In genomic region chr5:23417716-23418115, GRCm38 (mm10) we compare ENCODE assay signal across 7 mouse cellular contexts. TPM values are rescaled to one million over a fixed set of nuclear protein-coding genes. Genes with fewer than 3 reads are reported as not detected.
A peak's percentile ranks its signal among the peaks of the same experiment; 100 is the strongest.
DNase-seq lines count a peak whose midpoint lies in the region; ATAC-seq and TF ChIP-seq lines count a peak whose summit lies in the region.

No protein-coding gene starts in this region.

- no peak for TF ChIP-seq POLR2A in embryonic fibroblast, embryonic 13.5 days (IDR thresholded peaks at IDR 0.05; ENCODE audit: low read depth, low read length)
- no peak for TF ChIP-seq POLR2A in limb, embryonic 14.5 days (IDR thresholded peaks at IDR 0.05; ENCODE audit: borderline replicate concordance, extremely low read depth, insufficient read depth, insufficient read length)

- peak overlapping the region; percentile 56 for H3K4me3 ChIP-seq in lung, embryonic 15.5 days
- peak overlapping the region; percentile 58 for H3K4me3 ChIP-seq in embryonic fibroblast, embryonic 13.5 days (ENCODE audit: insufficient read depth, low read length)
- H3K4me3 ChIP-seq in limb, embryonic 14.5 days (replicated peaks; ENCODE audit: low read length), result peak overlapping the region; percentile 48
- H3K4me3 ChIP-seq in stomach, embryonic 14.5 days (ENCODE audit: low read depth, low read length), result peak overlapping the region; percentile 34

- peaks cover 2% of the 10 kb centered on the region; the same call in 1 of the 2 replicates for H3K36me3 ChIP-seq in lung, embryonic 15.5 days
- peaks cover 5% of the 10 kb centered on the region for H3K36me3 ChIP-seq in limb, embryonic 14.5 days (ENCODE audit: control insufficient read depth, insufficient read depth, low read length)
- peaks cover 2% of the 10 kb centered on the region for H3K36me3 ChIP-seq in stomach, embryonic 14.5 days (ENCODE audit: control insufficient read depth, insufficient read depth, low read length)

- 47% methylated on average over 2 of the region's 2 CpGs for WGBS in lung, embryonic 15.5 days
- 57% methylated on average over 2 of the region's 2 CpGs for WGBS in limb, embryonic 14.5 days
- WGBS in stomach, embryonic 14.5 days, result 77% methylated on average over 2 of the region's 2 CpGs

- H3K27me3 ChIP-seq in lung, embryonic 15.5 days, result no peaks in the 10 kb centered on the region
- H3K27me3 ChIP-seq in limb, embryonic 14.5 days (ENCODE audit: control insufficient read depth, insufficient read depth, low read length), result no peaks in the 10 kb centered on the region
- H3K27me3 ChIP-seq in stomach, embryonic 14.5 days (ENCODE audit: control insufficient read depth, insufficient read depth, low read length), result no peaks in the 10 kb centered on the region

- peaks cover 57% of the 10 kb centered on the region for H3K4me1 ChIP-seq in lung, embryonic 15.5 days
- H3K4me1 ChIP-seq in embryonic fibroblast, embryonic 13.5 days (ENCODE audit: control insufficient read depth, insufficient read depth, low read length), result peaks cover 22% of the 10 kb centered on the region
- H3K4me1 ChIP-seq in limb, embryonic 14.5 days (ENCODE audit: control insufficient read depth, insufficient read depth, low read length), result peaks cover 49% of the 10 kb centered on the region
- peaks cover 45% of the 10 kb centered on the region for H3K4me1 ChIP-seq in stomach, embryonic 14.5 days (ENCODE audit: control insufficient read depth, insufficient read depth, low read length)

- no peaks in the 10 kb centered on the region for H3K9me3 ChIP-seq in lung, embryonic 15.5 days
- H3K9me3 ChIP-seq in limb, embryonic 14.5 days (ENCODE audit: control insufficient read depth, low read length), result no peaks in the 10 kb centered on the region
- H3K9me3 ChIP-seq in stomach, embryonic 14.5 days (ENCODE audit: control insufficient read depth, low read depth, low read length), result no peaks in the 10 kb centered on the region

- TF ChIP-seq CTCF in embryonic fibroblast, embryonic 13.5 days (IDR thresholded peaks at IDR 0.05; ENCODE audit: borderline replicate concordance, insufficient read depth, low read length), result no peak

- DNase-seq in lung, postnatal 14 days, result no peak
- no peak for DNase-seq in limb, embryonic 14.5 days (ENCODE audit: low spot score)
- no peak for DNase-seq in cerebellum, adult 8-10 months
- no peak for DNase-seq in cerebellum, adult 9-11 months

- peak overlapping the region; percentile 76 for H3K4me2 ChIP-seq in lung, embryonic 15.5 days
- H3K4me2 ChIP-seq in limb, embryonic 14.5 days (replicated peaks; ENCODE audit: low read depth, low read length, severe bottlenecking), result peak overlapping the region; percentile 67
- H3K4me2 ChIP-seq in stomach, embryonic 14.5 days (replicated peaks; ENCODE audit: low read depth, low read length), result peak overlapping the region; percentile 59

- ATAC-seq in lung, embryonic 15.5 days (ENCODE audit: borderline replicate concordance, extremely low read depth, low FRiP score, low TSS enrichment), result no peak
- ATAC-seq in limb, embryonic 14.5 days (ENCODE audit: low FRiP score, low read depth), result no peak
- no peak for ATAC-seq in stomach, embryonic 14.5 days (ENCODE audit: insufficient number of reproducible peaks, insufficient read depth, low FRiP score, low read depth)

- peak overlapping the region; percentile 95 for H3K27ac ChIP-seq in lung, embryonic 15.5 days
- peak overlapping the region; percentile 97 for H3K27ac ChIP-seq in embryonic fibroblast, embryonic 13.5 days (ENCODE audit: insufficient read depth, low read length)
- peak overlapping the region; percentile 85 for H3K27ac ChIP-seq in limb, embryonic 14.5 days (replicated peaks; ENCODE audit: low read depth, low read length)
- H3K27ac ChIP-seq in stomach, embryonic 14.5 days (ENCODE audit: low read length), result peak overlapping the region; percentile 73; the same call in 1 of the 2 replicates

- H3K9ac ChIP-seq in lung, embryonic 15.5 days, result no peak overlapping the region; the same call in 1 of the 2 replicates
- H3K9ac ChIP-seq in limb, embryonic 14.5 days (ENCODE audit: low read depth, low read length, severe bottlenecking), result peak overlapping the region; percentile 67
- H3K9ac ChIP-seq in stomach, embryonic 14.5 days (replicated peaks; ENCODE audit: low read depth, low read length), result no peak overlapping the region

RNA-seq across cellular contexts. Expression of gene Kmt2e, which starts 16.5 kb away (rescaled TPM):
- polyA plus RNA-seq in lung, embryonic 15.5 days (2015; fragmentation: Nextera tagmentation; extraction: Ambion mirVana), result 94.8 and 99.4 TPM in 2 replicates
- 52.4 and 71.8 TPM in 2 replicates for polyA plus RNA-seq in embryonic fibroblast, embryonic 13.5 days (2011; ENCODE audit: insufficient read length, low read depth, missing spikeins)
- polyA plus RNA-seq in limb, embryonic 14.5 days (2012; rRNA removed), result 37.3 and 39.0 TPM in 2 replicates
- polyA plus RNA-seq in limb, embryonic 14.5 days (2014; fragmentation: Nextera tagmentation; extraction: Ambion mirVana), result 87.2 and 97.4 TPM in 2 replicates
- 103 TPM in 2 replicates for polyA plus RNA-seq in stomach, embryonic 14.5 days (2014; fragmentation: Nextera tagmentation; extraction: Ambion mirVana)
